Mouse (Mus musculus): ENCODE results near the gene Klhdc8a.

Gene Klhdc8a

GRCm38 (mm10) chr1:132319242-132319641 is 20.8 kb downstream of the Klhdc8a start:
- peak; percentile 92 for DNase-seq

GRCm38 (mm10) chr1:132321821-132322580 is 23.6 kb downstream of the Klhdc8a start:
- no peak for DNase-seq

- peak; percentile 73 for DNase-seq
These were observed 24.5 kb downstream of the Klhdc8a start for GRCm38 (mm10) chr1:132322711-132323542.

- DNase-seq: peak; percentile 75
These were observed 28.4 kb downstream of the Klhdc8a start for GRCm38 (mm10) chr1:132326777-132327176.

- DNase-seq: no peak
These were observed 29.1 kb downstream of the Klhdc8a start for GRCm38 (mm10) chr1:132327477-132327876.

GRCm38 (mm10) chr1:132328565-132328964 is 30.1 kb downstream of the Klhdc8a start:
- DNase-seq: peak; percentile 88

- DNase-seq: no peak
These were observed 31.2 kb downstream of the Klhdc8a start for GRCm38 (mm10) chr1:132329656-132330055.

GRCm38 (mm10) chr1:132330397-132330796 is 32.0 kb downstream of the Klhdc8a start:
- no peak for DNase-seq

GRCm38 (mm10) chr1:132331283-132331682 is 32.9 kb downstream of the Klhdc8a start:
- DNase-seq: no peak

GRCm38 (mm10) chr1:132333201-132333600 is 34.8 kb downstream of the Klhdc8a start:
- DNase-seq: no peak

GRCm38 (mm10) chr1:132333675-132334141 is 35.3 kb downstream of the Klhdc8a start:
- peak; percentile 97 for DNase-seq

- no peak for DNase-seq
These were observed 35.9 kb downstream of the Klhdc8a start for GRCm38 (mm10) chr1:132334178-132334801.

GRCm38 (mm10) chr1:132335378-132335965 is 37.0 kb downstream of the Klhdc8a start:
- DNase-seq: peak; percentile 86

- DNase-seq: no peak
These were observed 38.5 kb downstream of the Klhdc8a start for GRCm38 (mm10) chr1:132336921-132337320.

- peak; percentile 89 for DNase-seq
These were observed 39.7 kb downstream of the Klhdc8a start for GRCm38 (mm10) chr1:132338027-132338660.

GRCm38 (mm10) chr1:132341731-132342501 is 43.5 kb downstream of the Klhdc8a start:
- peak; percentile 82 for DNase-seq

- DNase-seq: peak; percentile 25
These were observed 44.1 kb downstream of the Klhdc8a start for GRCm38 (mm10) chr1:132342518-132342917.

- peak; percentile 30 for DNase-seq
These were observed 44.8 kb downstream of the Klhdc8a start for GRCm38 (mm10) chr1:132343191-132343590.

- no peak for DNase-seq
These were observed 45.2 kb downstream of the Klhdc8a start for GRCm38 (mm10) chr1:132343656-132344055.

- peak; percentile 23 for DNase-seq
These were observed 47.1 kb downstream of the Klhdc8a start for GRCm38 (mm10) chr1:132345514-132345913.

- peak; percentile 33 for DNase-seq
These were observed 47.9 kb downstream of the Klhdc8a start for GRCm38 (mm10) chr1:132346134-132346851.
